Mouse (Mus musculus) heart, embryonic 10.5 days (tissue): ENCODE data around the gene Fam118a. TPM values are rescaled to one million over a fixed set of nuclear protein-coding genes. Genes with fewer than 3 reads are reported as not detected.

Source experiments
- DNase-seq: peaks from one replicate; pipeline ENCODE4 v3.0.0-alpha.2; 2017; ENCODE audit warnings: low spot score
- H3K27ac ChIP-seq: fragments of 300-500 bp; sonication (generic); 2 replicates; pipeline ENCODE4 v1.5.1; 2016; ENCODE audit warnings: mild to moderate bottlenecking
- H3K27me3 ChIP-seq: fragments of 300-500 bp; sonication (generic); 2 replicates; pipeline ENCODE4 v1.6.1; 2016; ENCODE audit warnings: mild to moderate bottlenecking; ENCODE audit not compliant: poor library complexity, insufficient read depth, severe bottlenecking
- H3K36me3 ChIP-seq: fragments of 300-500 bp; sonication (generic); 2 replicates; pipeline ENCODE4 v1.6.1; 2016; ENCODE audit warnings: mild to moderate bottlenecking, moderate library complexity
- H3K4me1 ChIP-seq: fragments of 300-500 bp; sonication (generic); 2 replicates; pipeline ENCODE4 v1.6.1; 2016; ENCODE audit warnings: mild to moderate bottlenecking
- H3K4me3 ChIP-seq: fragments of 300-500 bp; sonication (generic); 2 replicates; pipeline ENCODE4 v1.5.1; 2016; ENCODE audit warnings: mild to moderate bottlenecking, moderate library complexity
- H3K9me3 ChIP-seq: fragments of 300-500 bp; sonication (generic); 2 replicates; pipeline ENCODE4 v1.6.1; 2016; ENCODE audit warnings: mild to moderate bottlenecking, moderate library complexity
- WGBS: fragments of 180-500 bp; shearing (Covaris S2); methylation state at CpG from one replicate; pipeline ENCODE4 v1.1.7; 2016; 5-methylcytosine and 5-hydroxymethylcytosine counted together
- polyA plus RNA-seq: library from polyadenylated mRNA; unstranded; fragments of >200 nt; fragmentation: Nextera tagmentation; extraction: Ambion mirVana; gene quantifications from 2 replicates; pipeline ENCODE4 v1.2.1, GENCODE M21; 2016

Gene Fam118a
- polyA plus RNA-seq, 1 experiment from 2014 or later = 22.6 TPM

- no peak for DNase-seq
- Histone ChIP-seq H3K4me1 (peaks cover 5% of the 10 kb centered on the region; the same call in 1 of the 2 replicates), H3K4me3 (no peak overlapping the region), H3K27ac (no peak overlapping the region), H3K36me3 (no peaks in the 10 kb centered on the region), H3K27me3 (peaks cover 34% of the 10 kb centered on the region), H3K9me3 (no peaks in the 10 kb centered on the region)
- WGBS = 25% methylated on average over 6 of the region's 6 CpGs
Measured at GRCm38 (mm10) chr15:84995041-84995440, 33.7 kb upstream of the Fam118a start.

GRCm38 (mm10) chr15:84995967-84996366 is 32.8 kb upstream of the Fam118a start:
- DNase-seq = no peak
- WGBS = 5% methylated on average over 1 of the region's 1 CpGs
- H3K4me1 ChIP-seq = peaks cover 5% of the 10 kb centered on the region; the same call in 1 of the 2 replicates
- H3K4me3 ChIP-seq = no peak overlapping the region
- no peaks in the 10 kb centered on the region for H3K9me3 ChIP-seq
- no peaks in the 10 kb centered on the region for H3K36me3 ChIP-seq
- peaks cover 40% of the 10 kb centered on the region for H3K27me3 ChIP-seq
- no peak overlapping the region for H3K27ac ChIP-seq

- Histone ChIP-seq H3K27me3 (peaks cover 51% of the 10 kb centered on the region), H3K27ac (no peak overlapping the region), H3K4me1 (peaks cover 11% of the 10 kb centered on the region; the same call in 1 of the 2 replicates), H3K36me3 (no peaks in the 10 kb centered on the region), H3K4me3 (no peak overlapping the region), H3K9me3 (no peaks in the 10 kb centered on the region)
- no peak for DNase-seq
- 68% methylated on average over 14 of the region's 14 CpGs for WGBS
Measured at GRCm38 (mm10) chr15:84997768-84998454, 30.8 kb upstream of the Fam118a start.

- 69% methylated on average over 7 of the region's 7 CpGs for WGBS
Measured at GRCm38 (mm10) chr15:84999911-85000310, 28.8 kb upstream of the Fam118a start.

GRCm38 (mm10) chr15:85000984-85001982 is 27.5 kb upstream of the Fam118a start:
- no peak overlapping the region for H3K4me3 ChIP-seq
- DNase-seq = peak; percentile 86
- WGBS = 17% methylated on average over 29 of the region's 29 CpGs

More at GRCm38 (mm10) chr15:84999911-85000310, 28.8 kb upstream of the Fam118a start:
- Histone ChIP-seq H3K4me1 (peaks cover 11% of the 10 kb centered on the region; the same call in 1 of the 2 replicates), H3K36me3 (no peaks in the 10 kb centered on the region), H3K27me3 (peaks cover 40% of the 10 kb centered on the region), H3K27ac (no peak overlapping the region), H3K4me3 (no peak overlapping the region), H3K9me3 (no peaks in the 10 kb centered on the region)
- no peak for DNase-seq

GRCm38 (mm10) chr15:85009666-85010065 is 19.1 kb upstream of the Fam118a start:
- no peak for DNase-seq
- Histone ChIP-seq H3K9me3 (no peaks in the 10 kb centered on the region), H3K27ac (no peak overlapping the region), H3K4me1 (peaks cover 32% of the 10 kb centered on the region), H3K36me3 (no peaks in the 10 kb centered on the region), H3K4me3 (no peak overlapping the region), H3K27me3 (no peaks in the 10 kb centered on the region)
- WGBS = 58% methylated on average over 8 of the region's 8 CpGs

More at GRCm38 (mm10) chr15:85000984-85001982, 27.5 kb upstream of the Fam118a start:
- Histone ChIP-seq H3K9me3 (no peaks in the 10 kb centered on the region), H3K27ac (no peak overlapping the region), H3K4me1 (peaks cover 17% of the 10 kb centered on the region), H3K27me3 (peaks cover 35% of the 10 kb centered on the region), H3K36me3 (no peaks in the 10 kb centered on the region)

- DNase-seq = no peak
- H3K9me3 ChIP-seq = no peaks in the 10 kb centered on the region
- H3K27ac ChIP-seq = peak overlapping the region; percentile 70
- H3K4me1 ChIP-seq = peaks cover 39% of the 10 kb centered on the region
- H3K27me3 ChIP-seq = peaks cover 13% of the 10 kb centered on the region
- no peaks in the 10 kb centered on the region for H3K36me3 ChIP-seq
- WGBS = 25% methylated on average over 19 of the region's 19 CpGs
- H3K4me3 ChIP-seq = peak overlapping the region; percentile 8; the same call in 1 of the 2 replicates
Measured at GRCm38 (mm10) chr15:85011895-85012661, 16.7 kb upstream of the Fam118a start.

- Histone ChIP-seq H3K27me3 (peaks cover 18% of the 10 kb centered on the region), H3K27ac (peak overlapping the region; percentile 70), H3K4me3 (0 out of 2 replicates have a peak overlapping the region, but pooled peaks have one; percentile 8), H3K4me1 (peaks cover 44% of the 10 kb centered on the region), H3K36me3 (no peaks in the 10 kb centered on the region), H3K9me3 (no peaks in the 10 kb centered on the region)
- no peak for DNase-seq
- WGBS = 43% methylated on average over 2 of the region's 2 CpGs
Measured at GRCm38 (mm10) chr15:85012662-85013054, 16.1 kb upstream of the Fam118a start.

GRCm38 (mm10) chr15:85015771-85016170 is 13.0 kb upstream of the Fam118a start:
- Histone ChIP-seq H3K36me3 (no peaks in the 10 kb centered on the region), H3K9me3 (no peaks in the 10 kb centered on the region), H3K4me1 (peaks cover 35% of the 10 kb centered on the region), H3K4me3 (no peak overlapping the region), H3K27ac (no peak overlapping the region), H3K27me3 (peaks cover 38% of the 10 kb centered on the region)
- no peak for DNase-seq
- WGBS = 63% methylated on average over 11 of the region's 11 CpGs

GRCm38 (mm10) chr15:85016951-85017664 is 11.6 kb upstream of the Fam118a start, which contains the start of gene Upk3a:
Upk3a (plus strand) TSS chr15:85017141.
- H3K27me3 ChIP-seq = peaks cover 50% of the 10 kb centered on the region
- 10% methylated on average over 21 of the region's 21 CpGs for WGBS
- H3K36me3 ChIP-seq = no peaks in the 10 kb centered on the region
- no peaks in the 10 kb centered on the region for H3K9me3 ChIP-seq
- peaks cover 30% of the 10 kb centered on the region for H3K4me1 ChIP-seq
- peak within 1 kb of the TSS; percentile 19 for H3K4me3 ChIP-seq
- peak within 1 kb of the TSS; percentile 17; the same call in 1 of the 2 replicates for H3K27ac ChIP-seq
- no peak for DNase-seq

GRCm38 (mm10) chr15:85022211-85022610 is 6.5 kb upstream of the Fam118a start:
- no peak for DNase-seq
- Histone ChIP-seq H3K27ac (no peak overlapping the region), H3K27me3 (peaks cover 41% of the 10 kb centered on the region), H3K9me3 (no peaks in the 10 kb centered on the region), H3K4me3 (no peak overlapping the region), H3K36me3 (no peaks in the 10 kb centered on the region), H3K4me1 (peaks cover 4% of the 10 kb centered on the region)
- 74% methylated on average over 4 of the region's 4 CpGs for WGBS

GRCm38 (mm10) chr15:85026197-85026596 is 2.6 kb upstream of the Fam118a start:
- Histone ChIP-seq H3K9me3 (no peaks in the 10 kb centered on the region), H3K4me1 (no peaks in the 10 kb centered on the region), H3K4me3 (no peak overlapping the region), H3K36me3 (no peaks in the 10 kb centered on the region), H3K27me3 (0 out of 2 replicates have a peak, but pooled peaks cover 13% of the 10 kb centered on the region), H3K27ac (no peak overlapping the region)
- DNase-seq = no peak
- 82% methylated on average over 4 of the region's 4 CpGs for WGBS
